Mouse (Mus musculus) spleen, adult 2 months (tissue): ENCODE measurements around the gene Camk1g.

ENCODE experiments used
- CTCF ChIP-seq: fragments of 200-500 bp; IDR thresholded peaks from 2 replicates; pipeline ENCODE4 v1.5.1; 2011; ENCODE audit warnings: mild to moderate bottlenecking, inconsistent platforms; ENCODE audit not compliant: insufficient read depth, insufficient read length, insufficient replicate concordance; ENCODE audit errors: extremely low read depth
- POLR2A ChIP-seq: fragments of 200-500 bp; IDR thresholded peaks from 2 replicates; pipeline ENCODE4 v1.6.1; 2011; ENCODE audit warnings: low read depth, low read length, inconsistent platforms

- TF ChIP-seq CTCF: peak; percentile 74
- TF ChIP-seq POLR2A: no peak
Measured at GRCm38 (mm10) chr1:193324224-193324623, 45.9 kb downstream of the Camk1g start.
